Mouse (Mus musculus) limb, embryonic 13.5 days (tissue): ENCODE data around the gene Gm20388. TPM values are rescaled to one million over a fixed set of nuclear protein-coding genes. Genes with fewer than 3 reads are reported as not detected.

Source experiments
- ATAC-seq: fragments of 200-750 bp; cut with Nextera tagmentation; 2 replicates; pipeline ENCODE4 v1.8.0; 2017; ENCODE audit warnings: low read depth, moderate number of reproducible peaks, moderate TSS enrichment; ENCODE audit not compliant: low FRiP score
- H3K27ac ChIP-seq: fragments of 300-500 bp; sonication (generic); 2 replicates; pipeline ENCODE4 v1.5.1; 2015; ENCODE audit warnings: inconsistent platforms, mild to moderate bottlenecking, moderate library complexity
- H3K27me3 ChIP-seq: fragments of 300-500 bp; sonication (generic); 2 replicates; pipeline ENCODE4 v1.6.1; 2015; ENCODE audit warnings: mild to moderate bottlenecking, inconsistent platforms
- H3K36me3 ChIP-seq: fragments of 300-500 bp; sonication (generic); 2 replicates; pipeline ENCODE4 v1.6.1; 2015; ENCODE audit warnings: inconsistent platforms, mild to moderate bottlenecking, moderate library complexity
- H3K4me1 ChIP-seq: fragments of 300-500 bp; sonication (generic); 2 replicates; pipeline ENCODE4 v1.6.1; 2015; ENCODE audit warnings: inconsistent platforms
- H3K4me2 ChIP-seq: fragments of 300-500 bp; sonication (generic); replicated peaks from 2 replicates; pipeline ENCODE4 v1.6.1; 2015; ENCODE audit warnings: inconsistent platforms, mild to moderate bottlenecking, moderate library complexity
- H3K4me3 ChIP-seq: fragments of 300-500 bp; sonication (generic); 2 replicates; pipeline ENCODE4 v1.5.1; 2015; ENCODE audit warnings: moderate library complexity, mild to moderate bottlenecking, inconsistent platforms
- H3K9ac ChIP-seq: fragments of 300-500 bp; sonication (generic); 2 replicates; pipeline ENCODE4 v1.6.1; 2015; ENCODE audit warnings: mild to moderate bottlenecking, inconsistent platforms
- H3K9me3 ChIP-seq: fragments of 300-500 bp; sonication (generic); 2 replicates; pipeline ENCODE4 v1.6.1; 2016; ENCODE audit warnings: inconsistent platforms
- WGBS: fragments of 180-500 bp; shearing (Covaris S2); methylation state at CpG from one replicate; pipeline ENCODE4 v1.1.7; 2015; 5-methylcytosine and 5-hydroxymethylcytosine counted together
- polyA plus RNA-seq: library from polyadenylated mRNA; unstranded; fragments of >200 nt; fragmentation: Nextera tagmentation; extraction: Ambion mirVana; gene quantifications from 2 replicates; pipeline ENCODE4 v1.2.1, GENCODE M21; 2015

The Gm20388 gene
- polyA plus RNA-seq, 1 experiment from 2014 or later: 7.1 TPM

GRCm38 (mm10) chr8:120054833-120055232, 144.2 kb downstream of the Gm20388 start:
- WGBS: 82% methylated on average over 3 of the region's 3 CpGs
- H3K36me3 ChIP-seq: no peaks in the 10 kb centered on the region
- no peak overlapping the region for H3K27ac ChIP-seq
- no peak for ATAC-seq
- no peaks in the 10 kb centered on the region for H3K9me3 ChIP-seq
- H3K4me3 ChIP-seq: no peak overlapping the region
- peaks cover 17% of the 10 kb centered on the region for H3K4me1 ChIP-seq
- H3K27me3 ChIP-seq: no peaks in the 10 kb centered on the region
- no peak overlapping the region for H3K4me2 ChIP-seq
- no peak overlapping the region for H3K9ac ChIP-seq

- ATAC-seq: no peak
- Histone ChIP-seq H3K27me3 (no peaks in the 10 kb centered on the region), H3K4me3 (no peak overlapping the region), H3K36me3 (no peaks in the 10 kb centered on the region), H3K9ac (no peak overlapping the region), H3K9me3 (no peaks in the 10 kb centered on the region), H3K4me1 (peaks cover 7% of the 10 kb centered on the region), H3K27ac (no peak overlapping the region), H3K4me2 (no peak overlapping the region)
- 74% methylated on average over 2 of the region's 2 CpGs for WGBS
Measured at GRCm38 (mm10) chr8:120057078-120057477, 146.4 kb downstream of the Gm20388 start.

- H3K27ac ChIP-seq: no peak overlapping the region
- H3K4me1 ChIP-seq: peaks cover 1% of the 10 kb centered on the region
- no peak for ATAC-seq
- H3K36me3 ChIP-seq: no peaks in the 10 kb centered on the region
- no peak overlapping the region; the same call in 1 of the 2 replicates for H3K9ac ChIP-seq
- 91% methylated on average over 14 of the region's 14 CpGs for WGBS
- no peak overlapping the region for H3K4me2 ChIP-seq
- no peak overlapping the region for H3K4me3 ChIP-seq
- no peaks in the 10 kb centered on the region for H3K9me3 ChIP-seq
- no peaks in the 10 kb centered on the region for H3K27me3 ChIP-seq
Measured at GRCm38 (mm10) chr8:120062742-120063141, 152.1 kb downstream of the Gm20388 start.

- H3K27me3 ChIP-seq: no peaks in the 10 kb centered on the region
- H3K27ac ChIP-seq: no peak overlapping the region
- no peak overlapping the region for H3K9ac ChIP-seq
- H3K4me1 ChIP-seq: peaks cover 7% of the 10 kb centered on the region
- ATAC-seq: no peak
- H3K36me3 ChIP-seq: no peaks in the 10 kb centered on the region
- 57% methylated on average over 3 of the region's 3 CpGs for WGBS
- no peaks in the 10 kb centered on the region for H3K9me3 ChIP-seq
- no peak overlapping the region for H3K4me2 ChIP-seq
- no peak overlapping the region for H3K4me3 ChIP-seq
Measured at GRCm38 (mm10) chr8:120063326-120063725, 152.7 kb downstream of the Gm20388 start.

GRCm38 (mm10) chr8:120065611-120066010, 155.0 kb downstream of the Gm20388 start:
- Histone ChIP-seq H3K4me2 (no peak overlapping the region), H3K27ac (no peak overlapping the region), H3K9me3 (no peaks in the 10 kb centered on the region), H3K9ac (no peak overlapping the region), H3K4me1 (peaks cover 10% of the 10 kb centered on the region), H3K36me3 (no peaks in the 10 kb centered on the region), H3K27me3 (no peaks in the 10 kb centered on the region), H3K4me3 (no peak overlapping the region)
- ATAC-seq: no peak
- WGBS: 90% methylated on average over 8 of the region's 8 CpGs

GRCm38 (mm10) chr8:120066226-120066625, 155.6 kb downstream of the Gm20388 start:
- Histone ChIP-seq H3K27me3 (no peaks in the 10 kb centered on the region), H3K27ac (no peak overlapping the region), H3K4me1 (peaks cover 10% of the 10 kb centered on the region), H3K9ac (no peak overlapping the region), H3K9me3 (no peaks in the 10 kb centered on the region), H3K4me2 (no peak overlapping the region), H3K36me3 (no peaks in the 10 kb centered on the region), H3K4me3 (no peak overlapping the region)
- WGBS: 85% methylated on average over 4 of the region's 4 CpGs
- no peak for ATAC-seq

GRCm38 (mm10) chr8:120067936-120068668, 157.5 kb downstream of the Gm20388 start:
- Histone ChIP-seq H3K27me3 (no peaks in the 10 kb centered on the region), H3K4me1 (peaks cover 18% of the 10 kb centered on the region), H3K4me3 (no peak overlapping the region), H3K36me3 (no peaks in the 10 kb centered on the region), H3K4me2 (no peak overlapping the region), H3K9me3 (no peaks in the 10 kb centered on the region), H3K27ac (no peak overlapping the region), H3K9ac (no peak overlapping the region)
- 0 out of 2 replicates have a peak, but pooled peaks have one; percentile 57 for ATAC-seq
- WGBS: 38% methylated on average over 19 of the region's 19 CpGs

GRCm38 (mm10) chr8:120071684-120072083, 161.0 kb downstream of the Gm20388 start:
- ATAC-seq: peak; percentile 73
- Histone ChIP-seq H3K9ac (no peak overlapping the region), H3K27ac (no peak overlapping the region), H3K36me3 (no peaks in the 10 kb centered on the region), H3K27me3 (no peaks in the 10 kb centered on the region), H3K4me3 (no peak overlapping the region), H3K4me1 (peaks cover 22% of the 10 kb centered on the region), H3K4me2 (no peak overlapping the region), H3K9me3 (no peaks in the 10 kb centered on the region)
- 29% methylated on average over 4 of the region's 4 CpGs for WGBS

GRCm38 (mm10) chr8:120072259-120072658, 161.6 kb downstream of the Gm20388 start:
- ATAC-seq: no peak
- 82% methylated on average over 9 of the region's 9 CpGs for WGBS
- Histone ChIP-seq H3K4me2 (no peak overlapping the region), H3K27me3 (no peaks in the 10 kb centered on the region), H3K9ac (no peak overlapping the region), H3K36me3 (no peaks in the 10 kb centered on the region), H3K4me3 (no peak overlapping the region), H3K9me3 (no peaks in the 10 kb centered on the region), H3K4me1 (peaks cover 22% of the 10 kb centered on the region), H3K27ac (no peak overlapping the region)

- H3K27ac ChIP-seq: peak overlapping the region; percentile 22; the same call in 1 of the 2 replicates
- ATAC-seq: no peak
- H3K4me2 ChIP-seq: no peak overlapping the region
- H3K9me3 ChIP-seq: no peaks in the 10 kb centered on the region
- no peaks in the 10 kb centered on the region for H3K27me3 ChIP-seq
- H3K9ac ChIP-seq: 0 out of 2 replicates have a peak overlapping the region, but pooled peaks have one; percentile 36
- no peaks in the 10 kb centered on the region for H3K36me3 ChIP-seq
- WGBS: 72% methylated on average over 8 of the region's 8 CpGs
- peaks cover 20% of the 10 kb centered on the region for H3K4me1 ChIP-seq
- no peak overlapping the region for H3K4me3 ChIP-seq
Measured at GRCm38 (mm10) chr8:120072827-120073226, 162.2 kb downstream of the Gm20388 start.

- no peak overlapping the region for H3K4me3 ChIP-seq
- 67% methylated on average over 6 of the region's 6 CpGs for WGBS
- peaks cover 12% of the 10 kb centered on the region; the same call in 1 of the 2 replicates for H3K4me1 ChIP-seq
- no peaks in the 10 kb centered on the region for H3K36me3 ChIP-seq
- no peak overlapping the region for H3K4me2 ChIP-seq
- H3K27me3 ChIP-seq: no peaks in the 10 kb centered on the region
- no peak for ATAC-seq
- H3K9me3 ChIP-seq: no peaks in the 10 kb centered on the region
- H3K9ac ChIP-seq: no peak overlapping the region
- H3K27ac ChIP-seq: no peak overlapping the region
Measured at GRCm38 (mm10) chr8:120074516-120074915, 163.9 kb downstream of the Gm20388 start.

GRCm38 (mm10) chr8:120075347-120075746, 164.7 kb downstream of the Gm20388 start:
- Histone ChIP-seq H3K9ac (no peak overlapping the region), H3K4me2 (no peak overlapping the region), H3K9me3 (no peaks in the 10 kb centered on the region), H3K36me3 (no peaks in the 10 kb centered on the region), H3K27me3 (no peaks in the 10 kb centered on the region), H3K4me3 (no peak overlapping the region), H3K27ac (no peak overlapping the region), H3K4me1 (peaks cover 12% of the 10 kb centered on the region; the same call in 1 of the 2 replicates)
- no peak for ATAC-seq
- WGBS: 68% methylated on average over 6 of the region's 6 CpGs

GRCm38 (mm10) chr8:120078080-120078479, 167.4 kb downstream of the Gm20388 start:
- Histone ChIP-seq H3K4me3 (no peak overlapping the region), H3K27me3 (no peaks in the 10 kb centered on the region), H3K4me2 (no peak overlapping the region), H3K9ac (no peak overlapping the region), H3K9me3 (no peaks in the 10 kb centered on the region), H3K27ac (no peak overlapping the region), H3K4me1 (peaks cover 4% of the 10 kb centered on the region; the same call in 1 of the 2 replicates), H3K36me3 (peaks cover 26% of the 10 kb centered on the region)
- WGBS: 15% methylated on average over 10 of the region's 10 CpGs
- no peak for ATAC-seq
